In genomic region chr3:128186278-128186677, GRCm38 (mm10) we compare ENCODE assay signal across 9 mouse cellular contexts.
DNase-seq lines count a peak whose midpoint lies in the region; ATAC-seq and TF ChIP-seq lines count a peak whose summit lies in the region.
"Had no signal": no experiment of that assay in that cellular context is flagged by ENCODE, and none has a peak within 500 bp of the region (broad histone marks: within the 10 kb centered on the region; RNA-seq: fewer than 3 reads in every experiment).

No protein-coding gene starts in this region.

- ATAC-seq in limb, embryonic 14.5 days (ENCODE audit: low FRiP score, low read depth), result no peak

- H3K4me2 ChIP-seq in limb, embryonic 14.5 days (replicated peaks; ENCODE audit: low read depth, low read length, severe bottlenecking), result no peak overlapping the region
- H3K4me2 ChIP-seq: heart, embryonic 13.5 days; liver, embryonic 15.5 days had no signal

- WGBS in limb, embryonic 14.5 days, result 13% methylated on average over 4 of the region's 4 CpGs
- 13% methylated on average over 4 of the region's 4 CpGs for WGBS in limb, embryonic 10.5 days

- DNase-seq in limb, embryonic 14.5 days (ENCODE audit: low spot score), result peak; percentile 59
- DNase-seq in limb, embryonic 10.5 days (ENCODE audit: low spot score), result no peak
- peak; percentile 23 for DNase-seq in brain, adult 2 months (ENCODE audit: low read depth, low spot score)
- peak; percentile 16 for DNase-seq in gonadal fat pad, adult 2 months (ENCODE audit: low read depth)
- peak; percentile 31 for DNase-seq in mesoderm, embryonic 11.5 days (ENCODE audit: low read depth, low spot score)
- no peak for DNase-seq in spleen, adult 12 weeks (ENCODE audit: low spot score)
- DNase-seq in c-Kit-positive CD71-positive TER-119-positive erythroid progenitor cells, embryonic 14.5 days (ENCODE audit: low spot score), result no peak

- no peaks in the 10 kb centered on the region for H3K9me3 ChIP-seq in limb, embryonic 14.5 days (ENCODE audit: control insufficient read depth, low read length)
- H3K9me3 ChIP-seq in limb, embryonic 10.5 days (replicated peaks), result no peaks in the 10 kb centered on the region
- H3K9me3 ChIP-seq: heart, embryonic 13.5 days; liver, embryonic 15.5 days had no signal

- no peak overlapping the region for H3K9ac ChIP-seq in limb, embryonic 14.5 days (ENCODE audit: low read depth, low read length, severe bottlenecking)
- H3K9ac ChIP-seq: heart, embryonic 13.5 days; liver, embryonic 15.5 days had no signal

- TF ChIP-seq POLR2A in limb, embryonic 14.5 days (IDR thresholded peaks at IDR 0.05; ENCODE audit: borderline replicate concordance, extremely low read depth, insufficient read depth, insufficient read length), result no peak

- no peak overlapping the region for H3K4me3 ChIP-seq in limb, embryonic 14.5 days (replicated peaks; ENCODE audit: low read length)
- no peak overlapping the region for H3K4me3 ChIP-seq in limb, embryonic 10.5 days
- H3K4me3 ChIP-seq: heart, embryonic 13.5 days; liver, embryonic 15.5 days had no signal

- H3K27ac ChIP-seq in limb, embryonic 14.5 days (replicated peaks; ENCODE audit: low read depth, low read length), result no peak overlapping the region
- H3K27ac ChIP-seq in limb, embryonic 10.5 days, result no peak overlapping the region
- H3K27ac ChIP-seq: heart, embryonic 13.5 days; liver, embryonic 15.5 days had no signal

- no peaks in the 10 kb centered on the region for H3K4me1 ChIP-seq in limb, embryonic 14.5 days (ENCODE audit: control insufficient read depth, insufficient read depth, low read length)
- H3K4me1 ChIP-seq in limb, embryonic 10.5 days, result peaks cover 21% of the 10 kb centered on the region
- H3K4me1 ChIP-seq: liver, embryonic 15.5 days had no signal

- H3K27me3 ChIP-seq in limb, embryonic 14.5 days (ENCODE audit: control insufficient read depth, insufficient read depth, low read length), result no peaks in the 10 kb centered on the region
- H3K27me3 ChIP-seq in limb, embryonic 10.5 days (ENCODE audit: low read depth, poor library complexity, severe bottlenecking), result no peaks in the 10 kb centered on the region
- H3K27me3 ChIP-seq: liver, embryonic 15.5 days had no signal

- H3K36me3 ChIP-seq in limb, embryonic 14.5 days (ENCODE audit: control insufficient read depth, insufficient read depth, low read length), result no peaks in the 10 kb centered on the region
- no peaks in the 10 kb centered on the region for H3K36me3 ChIP-seq in limb, embryonic 10.5 days
- H3K36me3 ChIP-seq: heart, embryonic 13.5 days; liver, embryonic 15.5 days had no signal

Comparison
In these comparisons a context has a peak if more than half of its experiments do, and no peak if none do; other contexts are left out.
1. DNase-seq: peak in limb, embryonic 14.5 days (single experiment), brain, adult 2 months (single experiment), gonadal fat pad, adult 2 months (single experiment) and mesoderm, embryonic 11.5 days (single experiment); none in limb, embryonic 10.5 days (single experiment), spleen, adult 12 weeks (single experiment) and c-Kit-positive CD71-positive TER-119-positive erythroid progenitor cells, embryonic 14.5 days (single experiment).